Mouse (Mus musculus) left cerebral cortex, postnatal 25 days (tissue): ENCODE measurements at regions not wholly inside any gene's neighbourhood (a gene's known extent, or its start where the extent isn't known, plus 50 kb on each side); places are given as distances from the start of the nearest gene placed in this dataset.
A peak's percentile ranks its signal among the peaks of the same experiment; 100 is the strongest.
"Not testable (repeated sequence)": the region's sequence is repeated elsewhere in the genome, so short reads cannot be mapped to it uniquely, and the experiment has no call there.

Source experiments
- DNase-seq, 2 experiments: peaks; one replicate each; pipeline ENCODE4 v3.0.0; 2022; ENCODE audit warnings: low spot score in 2 of 2, mixed read lengths in 1 of 2
- intact Hi-C: fragments of 180-260 bp; cut with DNase I; formaldehyde crosslinking; loops from one replicate; pipeline ENCODE4 v1.15.1; 2025

DNA sequence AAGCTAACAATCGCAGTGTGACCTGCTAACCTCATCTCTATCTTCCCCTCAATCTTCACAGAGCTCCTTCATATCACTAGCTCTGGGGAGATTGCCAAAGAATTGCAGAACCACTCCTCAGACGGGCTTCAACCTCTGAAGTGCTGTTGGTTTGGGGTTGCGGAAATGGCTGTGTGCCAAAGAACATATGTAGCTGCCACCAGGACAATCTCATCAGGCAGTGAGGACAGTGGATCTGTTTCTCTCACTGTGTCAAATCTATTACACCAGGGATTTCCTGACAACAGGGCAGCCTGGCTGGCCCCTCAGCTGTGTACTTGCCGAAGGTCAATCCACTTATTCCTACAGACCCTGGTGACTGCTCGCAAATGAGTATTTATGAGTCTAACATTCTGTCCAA is 115.0 kb upstream of the Nudt7 start:
- no peak for DNase-seq
- intact Hi-C loops: no loop called here

DNA sequence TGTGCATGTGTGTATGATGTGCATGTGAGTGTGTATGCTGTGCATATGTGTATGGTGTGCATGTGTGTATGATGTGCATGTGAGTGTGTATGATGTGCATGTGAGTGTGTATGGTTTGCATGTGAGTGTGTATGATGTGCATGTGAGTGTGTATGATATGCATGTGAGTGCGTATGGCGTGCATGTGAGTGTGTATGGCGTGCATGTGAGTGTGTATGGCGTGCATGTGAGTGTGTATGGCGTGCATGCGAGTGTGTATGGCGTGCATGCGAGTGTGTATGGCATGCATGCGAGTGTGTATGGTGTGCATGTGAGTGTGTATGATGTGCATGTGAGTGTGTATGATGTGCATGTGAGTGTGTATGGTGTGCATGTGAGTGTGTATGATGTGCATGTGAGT is 103.2 kb upstream of the Nudt7 start:
- intact Hi-C loops, DNase-seq: not testable (repeated sequence)

DNA sequence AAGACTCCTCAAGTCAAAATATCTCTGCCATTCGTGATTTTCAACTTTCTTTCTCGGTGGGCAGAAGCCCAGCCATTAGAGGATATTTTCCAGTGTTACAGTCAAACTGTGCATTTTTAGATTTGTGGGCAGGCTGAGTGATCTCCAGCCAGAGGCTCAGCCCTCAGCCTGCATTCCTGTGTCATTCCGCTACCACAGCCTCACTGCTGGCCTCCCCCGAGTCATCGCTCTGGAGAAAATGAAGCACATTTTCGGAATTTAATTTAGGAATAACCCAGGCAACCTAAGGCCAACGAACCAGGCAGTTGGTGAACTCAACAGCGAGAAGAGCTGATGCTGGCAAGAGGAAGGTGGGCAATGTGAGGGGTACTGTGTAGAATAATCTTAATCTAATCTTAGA is 80.9 kb upstream of the Nudt7 start:
- no peak for DNase-seq
- intact Hi-C loops: no loop called here

DNA sequence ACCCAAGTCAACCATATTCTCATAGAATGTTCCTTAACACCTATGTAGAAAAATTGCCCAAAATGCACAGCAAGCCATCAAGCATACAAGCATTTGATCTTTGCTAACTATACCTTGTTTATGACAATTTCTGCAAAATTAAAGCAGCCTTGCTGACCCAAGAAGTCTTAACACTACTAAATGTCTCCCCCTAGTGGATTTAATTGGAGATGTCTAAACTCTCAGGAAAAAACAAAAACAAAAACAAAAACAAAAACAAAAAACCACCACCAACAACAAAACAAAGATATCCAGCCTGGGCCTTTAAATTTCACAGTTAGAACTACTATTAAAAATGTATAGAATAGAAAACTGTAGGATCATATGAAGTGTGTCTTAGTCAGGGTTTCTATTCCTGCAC is 69.8 kb upstream of the Nudt7 start:
- DNase-seq: no peak
- intact Hi-C loops: loop anchor here (2.0 to 5.0 kb wide), 3 partner anchors 56 to 399 kb away; no protein-coding TSS in a partner anchor

DNA sequence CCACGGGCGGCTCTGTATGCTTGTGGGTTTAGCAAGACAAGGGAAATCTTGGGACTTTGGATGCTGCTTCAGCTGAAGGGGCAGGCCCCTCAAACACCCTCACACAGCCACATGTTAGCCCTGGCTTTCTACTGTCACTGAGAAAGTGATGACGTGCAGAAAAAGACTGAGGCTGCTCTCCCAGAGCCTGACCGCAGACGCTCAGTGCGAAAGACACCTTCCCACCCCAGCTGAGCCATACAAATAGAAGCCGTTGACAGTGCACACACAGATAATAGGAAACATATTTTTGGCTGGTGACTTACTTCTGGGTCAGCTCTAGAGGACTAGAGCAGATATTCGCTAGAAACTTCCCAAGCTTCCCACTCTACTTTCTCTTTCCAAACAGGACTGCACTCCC is 61.0 kb upstream of the Nudt7 start:
- DNase-seq: no peak
- intact Hi-C loops: no loop called here

DNA sequence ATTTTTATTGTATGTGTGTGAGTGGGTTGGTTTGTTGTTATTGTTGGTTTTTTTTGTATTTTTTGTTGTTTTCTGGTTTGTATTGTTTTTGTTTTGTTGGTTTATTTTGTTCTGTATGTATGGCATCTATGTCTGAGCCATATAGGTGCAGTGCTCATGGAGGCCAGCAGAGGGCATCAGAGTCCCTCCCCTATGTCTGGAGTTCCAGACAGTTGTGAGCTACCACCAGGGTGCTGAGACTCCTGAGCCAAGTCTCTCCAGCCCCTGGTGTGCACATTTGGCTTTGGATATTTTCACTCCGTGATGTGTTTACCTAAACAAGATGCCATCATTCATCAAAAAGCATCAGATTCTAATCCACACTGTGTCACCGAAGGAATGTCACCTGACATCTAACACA is 59.2 kb upstream of the Nudt7 start:
- no peak for DNase-seq
- intact Hi-C loops: no loop called here

DNA sequence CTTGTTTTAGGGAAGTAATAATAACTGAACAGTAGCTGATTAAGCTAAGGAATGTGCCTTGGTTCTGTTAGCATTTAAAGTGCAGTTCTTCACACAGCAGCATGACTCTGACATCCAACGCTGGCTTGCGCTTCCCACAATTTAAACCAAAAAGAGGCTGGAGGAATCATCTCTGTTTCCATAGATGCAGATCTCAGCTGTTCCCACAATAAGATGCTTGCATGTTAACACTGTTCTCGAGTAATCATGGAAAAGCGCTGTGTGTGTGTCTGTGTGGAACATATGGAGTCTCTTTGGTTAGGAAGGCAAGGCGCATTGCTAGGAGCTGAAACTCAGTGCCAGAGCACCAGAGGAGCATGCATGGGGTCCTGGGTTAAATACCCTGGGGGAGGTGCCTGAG is 56.7 kb upstream of the Nudt7 start:
- peak; percentile 47 to 76 for DNase-seq
- intact Hi-C loops: loop anchor here (5.0 kb wide), 1 partner anchor 409 kb away; no protein-coding TSS in a partner anchor

DNA sequence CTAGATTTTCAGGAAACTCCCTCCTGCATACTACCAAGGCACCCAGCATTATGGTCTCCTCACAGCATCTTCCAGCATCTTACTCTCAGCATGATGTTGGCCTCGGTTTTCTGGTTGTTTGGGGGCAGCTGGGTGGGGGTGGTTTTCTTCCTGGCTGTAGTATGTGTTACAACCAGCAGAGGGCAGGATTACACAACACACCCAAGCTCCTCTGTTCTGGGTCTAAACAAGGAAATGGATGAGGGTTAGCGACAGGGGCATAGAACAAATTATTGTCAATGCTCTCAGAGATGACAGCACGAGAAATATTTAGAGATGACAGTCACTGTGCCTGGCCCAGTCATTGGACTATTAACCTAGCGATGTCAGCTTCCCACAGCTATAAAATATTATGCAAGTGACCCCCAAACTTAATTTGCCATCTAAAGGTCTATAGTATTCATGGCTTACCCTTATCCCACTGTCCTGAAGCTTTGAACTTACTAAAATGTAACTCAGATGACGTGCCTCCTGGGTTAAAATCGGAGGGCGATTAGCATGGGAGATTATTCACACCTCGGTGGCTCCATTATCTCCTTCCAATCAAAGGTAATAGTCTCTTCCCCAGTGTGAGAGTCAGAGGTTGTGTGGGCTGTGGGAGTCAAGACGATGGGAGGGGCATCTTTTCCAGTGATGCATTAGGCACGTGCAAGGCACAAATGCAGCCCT is 52.2 kb upstream of the Nudt7 start:
- intact Hi-C loops: loop anchor here (1.0 to 2.0 kb wide), 2 partner anchors 288 to 358 kb away; partner anchors contain the start of gene Wwox
- DNase-seq: peak; percentile 56

DNA sequence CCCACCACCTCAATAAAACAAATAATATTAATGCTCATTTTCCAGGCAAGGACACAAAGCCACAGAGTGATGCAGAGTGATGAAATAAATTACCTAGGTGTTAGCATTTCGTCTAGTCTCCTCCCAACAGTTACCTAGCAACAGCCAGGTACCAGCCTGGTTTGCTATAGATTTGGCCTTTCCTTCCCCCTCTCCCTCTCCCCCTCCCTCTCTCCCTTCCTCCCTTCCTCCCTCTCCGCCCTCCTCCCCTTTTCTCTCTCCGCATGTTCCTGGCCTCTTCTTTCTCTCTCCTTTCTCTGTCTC is 51.6 kb upstream of the Nudt7 start:
- intact Hi-C loops: loop anchor here (1.0 to 2.0 kb wide), 2 partner anchors 288 to 357 kb away; partner anchors contain the start of gene Wwox
- no peak for DNase-seq
